Mouse (Mus musculus): Measurements from ENCODE around the gene Pxt1. TPM values are rescaled to one million over a fixed set of nuclear protein-coding genes. Genes with fewer than 3 reads are reported as not detected.

The Pxt1 gene
- polyA plus RNA-seq, 1 experiment from 2014 or later = 0.15 TPM

GRCm38 (mm10) chr17:28926866-28927635 is 16.6 kb downstream of the Pxt1 start:
- no peak for ATAC-seq (ENCODE audit: low read depth)
- H3K9ac ChIP-seq (ENCODE audit: low read length) = no peak overlapping the region
- no peaks in the 10 kb centered on the region for H3K27me3 ChIP-seq (ENCODE audit: control insufficient read depth, insufficient read depth, low read depth, low read length)
- H3K9me3 ChIP-seq (ENCODE audit: control insufficient read depth, low read length) = no peaks in the 10 kb centered on the region
- no peak overlapping the region for H3K27ac ChIP-seq (ENCODE audit: low read length)
- H3K4me3 ChIP-seq (ENCODE audit: low read length) = no peak overlapping the region
- WGBS = 45% methylated on average over 15 of the region's 15 CpGs
- H3K4me1 ChIP-seq (replicated peaks; ENCODE audit: control insufficient read depth, insufficient read depth, low read length) = peaks cover 16% of the 10 kb centered on the region
- H3K4me2 ChIP-seq (ENCODE audit: low read depth, low read length) = no peak overlapping the region
- no peaks in the 10 kb centered on the region for H3K36me3 ChIP-seq (ENCODE audit: control insufficient read depth, insufficient read depth, low read length)

- no peak overlapping the region for H3K4me3 ChIP-seq (ENCODE audit: low read length)
- H3K36me3 ChIP-seq (ENCODE audit: control insufficient read depth, insufficient read depth, low read length) = no peaks in the 10 kb centered on the region
- no peak overlapping the region for H3K27ac ChIP-seq (ENCODE audit: low read length)
- WGBS = 13% methylated on average over 13 of the region's 13 CpGs
- no peaks in the 10 kb centered on the region for H3K27me3 ChIP-seq (ENCODE audit: control insufficient read depth, insufficient read depth, low read depth, low read length)
- peaks cover 15% of the 10 kb centered on the region for H3K4me1 ChIP-seq (replicated peaks; ENCODE audit: control insufficient read depth, insufficient read depth, low read length)
- H3K9me3 ChIP-seq (ENCODE audit: control insufficient read depth, low read length) = no peaks in the 10 kb centered on the region
- H3K4me2 ChIP-seq (ENCODE audit: low read depth, low read length) = peak overlapping the region; percentile 31; the same call in 1 of the 2 replicates
- no peak for ATAC-seq (ENCODE audit: low read depth)
- no peak overlapping the region for H3K9ac ChIP-seq (ENCODE audit: low read length)
These were observed 17.3 kb downstream of the Pxt1 start for GRCm38 (mm10) chr17:28926380-28926779.

GRCm38 (mm10) chr17:28924957-28925595 is 18.6 kb downstream of the Pxt1 start:
- no peak overlapping the region for H3K4me2 ChIP-seq (ENCODE audit: low read depth, low read length)
- no peaks in the 10 kb centered on the region for H3K36me3 ChIP-seq (ENCODE audit: control insufficient read depth, insufficient read depth, low read length)
- peaks cover 2% of the 10 kb centered on the region for H3K4me1 ChIP-seq (replicated peaks; ENCODE audit: control insufficient read depth, insufficient read depth, low read length)
- no peak overlapping the region for H3K9ac ChIP-seq (ENCODE audit: low read length)
- H3K9me3 ChIP-seq (ENCODE audit: control insufficient read depth, low read length) = no peaks in the 10 kb centered on the region
- H3K4me3 ChIP-seq (ENCODE audit: low read length) = no peak overlapping the region
- ATAC-seq (ENCODE audit: low read depth) = no peak
- no peak overlapping the region for H3K27ac ChIP-seq (ENCODE audit: low read length)
- H3K27me3 ChIP-seq (ENCODE audit: control insufficient read depth, insufficient read depth, low read depth, low read length) = no peaks in the 10 kb centered on the region
- 74% methylated on average over 8 of the region's 8 CpGs for WGBS

GRCm38 (mm10) chr17:28922096-28922495 is 21.5 kb downstream of the Pxt1 start:
- Histone ChIP-seq H3K4me1 (replicated peaks; ENCODE audit: control insufficient read depth, insufficient read depth, low read length) (no peaks in the 10 kb centered on the region), H3K27me3 (ENCODE audit: control insufficient read depth, insufficient read depth, low read depth, low read length) (no peaks in the 10 kb centered on the region), H3K4me2 (ENCODE audit: low read depth, low read length) (no peak overlapping the region), H3K9me3 (ENCODE audit: control insufficient read depth, low read length) (no peaks in the 10 kb centered on the region), H3K9ac (ENCODE audit: low read length) (no peak overlapping the region), H3K36me3 (ENCODE audit: control insufficient read depth, insufficient read depth, low read length) (no peaks in the 10 kb centered on the region), H3K27ac (ENCODE audit: low read length) (no peak overlapping the region), H3K4me3 (ENCODE audit: low read length) (no peak overlapping the region)
- no peak for ATAC-seq (ENCODE audit: low read depth)
- WGBS = 43% methylated on average over 6 of the region's 6 CpGs

GRCm38 (mm10) chr17:28921086-28921485 is 22.6 kb downstream of the Pxt1 start:
- Histone ChIP-seq H3K4me1 (replicated peaks; ENCODE audit: control insufficient read depth, insufficient read depth, low read length) (no peaks in the 10 kb centered on the region), H3K4me2 (ENCODE audit: low read depth, low read length) (no peak overlapping the region)
- WGBS = 70% methylated on average over 8 of the region's 8 CpGs

GRCm38 (mm10) chr17:28916520-28916919 is 27.1 kb downstream of the Pxt1 start:
- H3K4me1 ChIP-seq (replicated peaks; ENCODE audit: control insufficient read depth, insufficient read depth, low read length) = no peaks in the 10 kb centered on the region
- H3K27me3 ChIP-seq (ENCODE audit: control insufficient read depth, insufficient read depth, low read depth, low read length) = no peaks in the 10 kb centered on the region
- no peak overlapping the region for H3K4me3 ChIP-seq (ENCODE audit: low read length)
- ATAC-seq (ENCODE audit: low read depth) = no peak
- H3K4me2 ChIP-seq (ENCODE audit: low read depth, low read length) = no peak overlapping the region
- no peaks in the 10 kb centered on the region for H3K9me3 ChIP-seq (ENCODE audit: control insufficient read depth, low read length)
- no peak overlapping the region for H3K27ac ChIP-seq (ENCODE audit: low read length)
- H3K36me3 ChIP-seq (ENCODE audit: control insufficient read depth, insufficient read depth, low read length) = no peaks in the 10 kb centered on the region
- H3K9ac ChIP-seq (ENCODE audit: low read length) = no peak overlapping the region
- WGBS = 95% methylated on average over 1 of the region's 1 CpGs

More at GRCm38 (mm10) chr17:28921086-28921485, 22.6 kb downstream of the Pxt1 start:
- no peak for ATAC-seq (ENCODE audit: low read depth)
- H3K4me3 ChIP-seq (ENCODE audit: low read length) = no peak overlapping the region
- H3K9me3 ChIP-seq (ENCODE audit: control insufficient read depth, low read length) = no peaks in the 10 kb centered on the region
- H3K9ac ChIP-seq (ENCODE audit: low read length) = no peak overlapping the region
- no peaks in the 10 kb centered on the region for H3K27me3 ChIP-seq (ENCODE audit: control insufficient read depth, insufficient read depth, low read depth, low read length)
- no peak overlapping the region for H3K27ac ChIP-seq (ENCODE audit: low read length)
- H3K36me3 ChIP-seq (ENCODE audit: control insufficient read depth, insufficient read depth, low read length) = no peaks in the 10 kb centered on the region

- Histone ChIP-seq H3K27me3 (ENCODE audit: control insufficient read depth, insufficient read depth, low read depth, low read length) (no peaks in the 10 kb centered on the region; the same call in 1 of the 2 replicates), H3K4me3 (ENCODE audit: low read length) (no peak within 1 kb of the TSS), H3K4me2 (ENCODE audit: low read depth, low read length) (no peak within 1 kb of the TSS), H3K9me3 (ENCODE audit: control insufficient read depth, low read length) (no peaks in the 10 kb centered on the region), H3K36me3 (ENCODE audit: control insufficient read depth, insufficient read depth, low read length) (no peaks in the 10 kb centered on the region), H3K27ac (ENCODE audit: low read length) (no peak within 1 kb of the TSS), H3K9ac (ENCODE audit: low read length) (no peak within 1 kb of the TSS), H3K4me1 (replicated peaks; ENCODE audit: control insufficient read depth, insufficient read depth, low read length) (no peaks in the 10 kb centered on the region)
- 66% methylated on average over 12 of the region's 12 CpGs for WGBS
- ATAC-seq (ENCODE audit: low read depth) = no peak
These were observed 28.5 kb downstream of the Pxt1 start, which contains the start of gene 4930539E08Rik for GRCm38 (mm10) chr17:28915060-28915628. Gene 4930539E08Rik, minus strand, starts transcription at chr17:28915324.

GRCm38 (mm10) chr17:28913940-28914339 is 29.7 kb downstream of the Pxt1 start:
- no peak overlapping the region for H3K4me2 ChIP-seq (ENCODE audit: low read depth, low read length)
- 52% methylated on average over 6 of the region's 6 CpGs for WGBS
- H3K9me3 ChIP-seq (ENCODE audit: control insufficient read depth, low read length) = no peaks in the 10 kb centered on the region
- no peak overlapping the region for H3K4me3 ChIP-seq (ENCODE audit: low read length)
- peaks cover 8% of the 10 kb centered on the region for H3K4me1 ChIP-seq (replicated peaks; ENCODE audit: control insufficient read depth, insufficient read depth, low read length)
- no peaks in the 10 kb centered on the region for H3K36me3 ChIP-seq (ENCODE audit: control insufficient read depth, insufficient read depth, low read length)
- ATAC-seq (ENCODE audit: low read depth) = peak; percentile 73
- peaks cover 2% of the 10 kb centered on the region; the same call in 1 of the 2 replicates for H3K27me3 ChIP-seq (ENCODE audit: control insufficient read depth, insufficient read depth, low read depth, low read length)
- no peak overlapping the region for H3K27ac ChIP-seq (ENCODE audit: low read length)
- H3K9ac ChIP-seq (ENCODE audit: low read length) = no peak overlapping the region

GRCm38 (mm10) chr17:28913200-28913599 is 30.4 kb downstream of the Pxt1 start:
- Histone ChIP-seq H3K4me2 (ENCODE audit: low read depth, low read length) (no peak overlapping the region), H3K27ac (ENCODE audit: low read length) (no peak overlapping the region), H3K4me3 (ENCODE audit: low read length) (no peak overlapping the region), H3K36me3 (ENCODE audit: control insufficient read depth, insufficient read depth, low read length) (no peaks in the 10 kb centered on the region), H3K4me1 (replicated peaks; ENCODE audit: control insufficient read depth, insufficient read depth, low read length) (peaks cover 8% of the 10 kb centered on the region), H3K27me3 (ENCODE audit: control insufficient read depth, insufficient read depth, low read depth, low read length) (peaks cover 5% of the 10 kb centered on the region; the same call in 1 of the 2 replicates), H3K9me3 (ENCODE audit: control insufficient read depth, low read length) (no peaks in the 10 kb centered on the region), H3K9ac (ENCODE audit: low read length) (no peak overlapping the region)
- WGBS = 47% methylated on average over 5 of the region's 5 CpGs
- ATAC-seq (ENCODE audit: low read depth) = no peak

All from lung, embryonic 16.5 days (tissue).